Mouse (Mus musculus): ENCODE measurements around the gene Tox4.
"Not testable (repeated sequence)": the region's sequence is repeated elsewhere in the genome, so short reads cannot be mapped to it uniquely, and the experiment has no call there.

The Tox4 gene

DNA sequence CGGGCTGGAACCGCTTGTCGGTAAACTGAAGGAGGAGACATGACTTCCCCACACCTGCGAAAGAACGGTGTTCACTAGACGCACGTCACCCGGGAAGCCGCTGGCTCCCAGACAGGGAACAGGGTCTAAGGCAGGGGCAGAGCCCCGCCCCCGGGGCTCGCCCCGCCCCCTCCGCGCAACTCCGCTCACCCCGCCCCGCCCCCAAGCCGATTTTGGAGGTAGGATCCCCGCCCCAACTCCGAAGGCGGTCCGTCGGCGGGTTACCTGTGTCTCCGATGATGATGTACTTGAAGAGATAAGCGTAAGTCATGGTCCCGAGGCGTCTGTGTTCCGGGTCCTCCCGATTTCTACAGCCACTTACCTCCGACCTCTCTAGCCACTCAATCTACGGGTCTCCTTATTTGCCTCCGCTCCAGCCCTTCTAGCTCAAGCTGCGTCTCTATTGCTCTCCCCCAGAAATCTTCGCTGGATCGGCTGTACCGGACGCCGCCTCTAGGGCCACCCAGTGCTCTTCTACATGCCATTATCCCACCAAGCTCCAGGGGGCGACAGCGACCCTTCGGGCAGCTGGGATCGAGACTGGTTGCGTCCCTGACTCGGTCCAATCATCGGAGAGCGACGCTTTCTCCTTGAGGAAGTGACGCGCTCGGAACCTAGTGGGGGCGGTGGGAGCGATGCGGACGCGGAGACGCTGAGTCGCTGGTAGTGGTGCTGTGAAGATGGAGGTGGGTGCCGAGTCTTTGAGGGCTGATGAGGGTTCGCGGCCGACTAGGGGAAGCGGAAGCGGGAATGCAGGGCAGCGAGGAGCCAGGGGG lies at the start of gene Tox4, which contains the start of gene Rab2b:
TSS of gene Tox4 (plus strand) at position 215 of the 815 bp plus-strand sequence.
TSS of gene Rab2b (minus strand) at position 614 of the 815 bp plus-strand sequence.
- DNase-seq (ENCODE audit: low read depth, low spot score): peak; percentile 100

DNA sequence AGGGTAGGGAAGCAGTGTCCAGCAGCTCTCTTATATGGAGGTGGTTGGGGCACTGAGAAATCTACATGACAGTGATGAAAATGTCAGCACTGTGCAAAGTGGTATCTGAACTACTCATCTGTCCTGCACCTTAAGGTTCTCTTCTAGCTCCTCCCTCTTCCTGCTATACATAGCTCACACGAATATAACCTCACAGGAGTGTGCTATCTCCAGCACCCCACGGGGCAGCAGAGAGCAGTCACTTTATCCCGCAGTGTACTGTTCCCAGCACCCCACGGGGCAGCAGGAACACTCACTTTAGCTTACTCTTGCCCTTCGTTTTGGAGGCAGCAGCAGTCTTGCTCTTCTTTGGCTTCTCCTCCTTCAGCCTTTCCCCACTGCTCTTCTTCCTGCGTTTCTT lies 46.7 kb upstream of the Tox4 start:
- no peak for DNase-seq (ENCODE audit: low read depth, low spot score)

DNA sequence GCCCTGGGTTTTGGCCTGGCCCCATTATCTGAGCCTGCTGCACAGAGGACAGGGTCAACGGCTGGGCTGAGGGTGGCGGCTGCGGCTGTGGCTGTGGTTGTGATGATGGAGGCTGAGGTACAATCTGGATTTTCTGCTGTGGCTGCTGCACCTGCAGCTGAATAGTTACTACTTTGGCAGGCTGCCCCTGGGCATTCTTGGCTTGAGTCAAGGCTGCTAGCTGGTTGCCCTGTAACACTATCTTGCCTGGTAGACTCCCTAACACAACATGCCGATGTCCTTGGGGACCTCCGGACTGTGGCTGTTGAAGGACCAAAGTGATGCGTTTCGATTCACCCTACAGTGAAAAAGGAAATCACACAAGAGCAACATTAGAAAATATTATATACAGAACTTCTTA lies 43.8 kb upstream of the Tox4 start:
- no peak for DNase-seq (ENCODE audit: low read depth, low spot score)

DNA sequence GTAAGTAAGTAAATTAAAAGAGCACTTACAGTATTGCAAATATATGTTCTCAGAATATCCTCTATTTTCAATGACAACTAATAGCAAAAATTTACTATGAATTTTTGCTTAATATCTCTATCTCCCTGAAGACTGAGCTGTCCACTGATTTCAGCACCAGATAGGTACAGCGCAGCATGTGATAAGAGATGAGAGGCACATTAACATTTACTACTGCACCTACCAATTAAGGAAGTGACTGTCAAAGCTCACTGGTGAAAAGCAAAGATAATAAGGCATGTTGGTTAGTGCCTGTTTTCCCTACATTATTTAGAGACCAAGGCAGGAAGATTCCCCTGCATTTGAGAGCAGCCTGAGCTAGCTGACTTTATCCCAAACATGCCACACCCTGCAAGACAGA lies 42.7 kb upstream of the Tox4 start:
- DNase-seq (ENCODE audit: low read depth, low spot score): no peak

DNA sequence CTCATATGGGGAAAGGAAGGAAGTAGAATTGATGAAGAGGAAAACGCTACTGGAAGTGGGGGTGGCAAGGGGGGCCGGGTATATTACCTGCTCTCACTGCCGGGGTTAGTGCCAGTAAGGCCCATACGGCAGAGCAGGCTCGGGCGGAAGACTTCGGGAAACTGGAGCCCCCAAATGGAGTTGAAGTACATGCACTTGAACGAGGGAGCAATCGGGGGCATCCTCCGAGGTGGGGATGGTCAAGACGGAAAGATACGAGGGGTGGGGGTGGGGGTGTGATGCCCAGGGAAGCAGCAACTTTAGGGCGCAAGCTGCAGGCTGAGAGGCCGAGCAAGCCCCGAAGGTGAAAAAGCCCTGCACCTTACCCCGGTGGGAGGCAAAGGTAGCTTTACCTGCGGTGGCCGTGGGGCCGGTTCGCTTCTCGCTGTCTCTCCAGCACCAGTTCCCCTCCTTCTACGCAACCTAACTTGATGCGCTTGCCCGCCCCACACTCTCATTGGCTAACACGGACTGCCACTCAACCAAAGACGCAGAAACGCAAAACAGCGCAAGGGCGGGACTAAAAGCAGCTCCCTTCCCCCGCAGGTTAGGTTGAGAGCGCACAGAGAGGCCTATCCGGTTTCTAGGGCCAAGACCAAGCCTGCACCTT lies 34.8 kb upstream of the Tox4 start:
- peak; percentile 100 for DNase-seq (ENCODE audit: low read depth, low spot score)

DNA sequence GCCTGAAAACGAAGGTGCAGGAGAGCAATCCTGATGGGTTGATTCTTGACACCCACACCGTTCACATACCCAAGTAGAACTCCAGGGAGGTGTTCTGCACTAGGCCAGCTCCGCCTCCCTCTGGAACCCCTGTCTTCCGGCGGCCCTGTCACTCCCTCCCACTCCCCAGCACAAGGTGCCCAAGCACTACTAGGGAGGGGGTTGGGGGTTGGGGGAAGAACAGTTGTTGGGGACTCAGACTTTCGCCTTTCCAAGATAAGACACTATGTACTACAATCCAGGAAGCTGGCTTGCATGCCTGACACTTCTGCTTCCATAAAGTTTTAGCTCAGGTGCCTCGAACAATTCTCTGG lies 34.3 kb upstream of the Tox4 start:
- DNase-seq (ENCODE audit: low read depth, low spot score): no peak

DNA sequence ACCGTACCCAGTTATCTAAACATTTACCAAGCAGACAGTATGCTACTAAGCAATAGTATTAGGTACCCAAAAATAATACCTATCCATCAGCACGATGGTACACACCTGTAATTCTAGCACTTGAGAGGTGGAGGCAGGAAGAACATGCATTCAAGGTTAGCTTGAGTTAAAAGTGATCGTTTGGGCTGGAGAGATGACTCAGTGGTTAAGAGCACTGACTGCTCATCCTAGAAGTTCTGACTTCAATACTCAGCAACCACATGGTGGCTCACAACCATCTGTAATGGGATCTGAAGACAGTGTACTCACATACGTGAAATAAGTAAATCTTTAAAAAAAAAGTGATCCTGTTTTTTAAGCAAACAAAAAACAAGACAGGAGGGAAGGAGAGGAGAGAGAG lies 32.8 kb upstream of the Tox4 start:
- DNase-seq (ENCODE audit: low read depth, low spot score): no peak

DNA sequence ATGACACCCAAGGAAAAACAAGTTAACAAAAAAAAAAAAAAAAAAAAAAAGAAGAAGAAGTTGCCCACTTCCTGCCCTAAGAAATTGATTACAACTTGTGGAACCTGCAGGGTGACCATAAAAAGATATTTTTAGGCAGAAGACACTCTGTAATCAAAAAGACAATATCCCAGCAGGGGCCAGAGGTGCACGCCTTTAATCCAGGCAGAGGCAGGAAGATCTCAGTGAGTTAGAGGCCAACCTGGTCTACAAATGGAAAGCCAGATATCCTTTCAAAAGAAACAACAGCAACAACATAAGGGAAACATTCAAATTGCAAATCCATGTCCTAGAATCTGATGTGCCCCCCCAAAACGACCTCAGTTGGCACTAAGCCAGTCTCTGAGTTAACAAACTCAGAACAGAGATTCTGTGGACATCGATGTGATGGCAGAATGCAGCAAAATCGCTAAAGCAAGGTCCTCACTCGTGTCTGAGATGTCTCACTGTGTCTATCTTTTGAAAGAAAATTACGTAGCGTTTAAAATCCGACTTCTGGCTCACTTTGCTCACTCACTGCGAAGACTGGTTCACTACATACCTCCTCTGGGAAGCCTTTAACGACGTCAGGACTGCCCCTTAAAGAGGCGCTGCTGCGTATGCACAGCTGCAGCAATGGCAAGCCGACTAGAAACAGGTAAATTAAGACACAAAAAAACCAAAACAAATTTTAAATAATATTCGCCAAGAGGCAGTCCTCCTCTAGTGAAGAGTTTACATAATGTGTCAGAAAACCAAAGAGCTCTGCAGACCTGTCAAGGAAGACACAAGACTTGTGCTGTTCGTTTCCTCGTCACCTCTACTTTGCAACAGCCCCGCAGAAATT lies 22.4 kb upstream of the Tox4 start:
- DNase-seq (ENCODE audit: low read depth, low spot score): no peak

DNA sequence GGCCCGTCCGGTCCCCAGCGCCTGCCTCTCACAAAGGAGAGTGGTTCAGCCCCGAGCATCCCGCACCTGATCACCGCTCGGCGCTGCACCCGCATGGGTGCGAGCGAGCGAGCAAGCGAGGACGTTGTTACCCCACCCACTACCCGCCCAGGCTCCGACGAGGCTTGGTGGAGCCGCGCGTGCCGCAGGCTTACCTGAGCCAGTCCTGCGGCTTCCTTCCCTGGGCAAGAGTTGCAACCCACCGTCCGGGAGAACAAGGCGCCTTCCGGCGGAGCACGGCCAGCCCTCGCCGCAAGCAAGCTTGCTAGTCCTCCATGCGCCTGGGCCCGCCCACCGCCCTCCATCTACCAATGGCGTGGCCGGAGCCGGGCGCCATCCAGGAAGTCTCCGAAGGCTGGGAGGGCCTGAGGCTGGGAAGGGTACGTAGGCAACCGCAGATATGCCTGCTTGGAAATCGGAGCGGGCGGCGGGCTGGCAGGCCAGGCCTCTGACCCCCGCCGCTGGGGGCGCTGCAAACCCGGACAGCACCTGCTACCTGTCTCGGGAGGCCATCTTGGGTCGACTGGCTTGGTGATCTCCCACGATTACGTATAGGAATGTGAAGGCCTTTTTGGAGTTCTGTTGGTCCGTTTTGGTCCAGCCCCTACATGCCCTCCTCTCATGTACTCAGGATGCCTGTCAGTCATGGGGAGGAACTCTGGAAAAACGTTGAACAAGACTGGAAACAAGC lies 21.3 kb upstream of the Tox4 start, which contains the start of gene Chd8:
TSS of gene Chd8 (minus strand) at position 297 of the 730 bp plus-strand sequence.
- DNase-seq (ENCODE audit: low read depth, low spot score): peak; percentile 94

DNA sequence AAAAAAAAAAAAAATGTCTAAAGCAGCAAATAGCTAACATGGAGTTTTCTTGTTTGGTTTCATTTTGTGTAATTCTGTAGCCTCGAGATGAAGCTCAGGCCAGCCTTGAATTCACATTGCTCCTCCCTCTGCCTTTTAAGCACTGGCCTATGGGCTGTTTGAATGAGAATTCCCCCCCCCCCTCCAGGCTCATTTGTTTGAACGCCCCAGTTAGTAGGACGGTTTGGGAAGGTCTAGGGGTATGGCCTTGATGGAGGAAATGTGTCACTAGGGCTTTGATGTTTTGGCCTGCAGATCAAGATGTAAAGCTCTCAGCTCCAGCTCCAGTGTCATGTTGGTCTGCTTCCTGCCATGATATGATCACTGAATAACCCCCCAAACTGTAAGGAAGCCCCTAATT lies 6.2 kb upstream of the Tox4 start:
- no peak for DNase-seq (ENCODE audit: low read depth, low spot score)

DNA sequence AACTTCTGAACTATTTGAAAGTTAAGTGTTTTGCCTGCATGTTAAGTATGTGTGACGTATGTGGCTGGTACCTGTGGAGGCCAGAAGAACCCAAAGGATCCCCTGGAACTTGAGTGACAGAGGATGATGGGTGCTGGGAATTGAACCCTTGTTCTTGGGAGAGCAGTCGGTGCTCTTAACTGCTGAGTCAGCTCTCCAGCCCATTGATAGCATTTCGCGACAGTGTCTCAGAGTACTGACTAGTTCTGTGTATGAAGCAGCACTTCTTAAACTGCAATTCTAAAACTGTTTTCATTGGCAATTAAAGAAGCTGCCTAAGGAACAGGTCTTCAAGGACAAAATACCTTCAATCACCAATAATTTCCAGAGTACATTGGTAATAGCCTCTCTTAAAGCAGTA lies 1.7 kb upstream of the Tox4 start:
- DNase-seq (ENCODE audit: low read depth, low spot score): no peak

DNA sequence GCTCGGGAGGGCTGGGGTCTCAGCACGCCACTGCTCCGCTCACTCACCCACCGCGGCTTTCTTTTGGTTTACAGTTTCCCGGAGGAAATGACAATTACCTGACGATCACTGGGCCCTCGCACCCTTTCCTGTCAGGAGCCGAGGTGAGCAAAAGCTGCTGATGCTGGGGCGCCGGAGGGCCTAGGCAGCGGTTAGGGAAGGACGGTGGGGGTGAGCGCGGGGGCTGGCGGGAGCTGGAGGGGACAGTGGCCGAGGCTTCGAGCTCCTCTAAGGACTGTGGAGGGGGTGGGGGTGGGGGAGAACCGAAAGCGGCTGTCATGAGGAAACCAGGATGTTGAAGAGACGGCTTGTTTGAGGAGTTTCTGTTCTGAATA lies 788 bp downstream of the Tox4 start:
- DNase-seq (ENCODE audit: low read depth, low spot score): no peak

DNA sequence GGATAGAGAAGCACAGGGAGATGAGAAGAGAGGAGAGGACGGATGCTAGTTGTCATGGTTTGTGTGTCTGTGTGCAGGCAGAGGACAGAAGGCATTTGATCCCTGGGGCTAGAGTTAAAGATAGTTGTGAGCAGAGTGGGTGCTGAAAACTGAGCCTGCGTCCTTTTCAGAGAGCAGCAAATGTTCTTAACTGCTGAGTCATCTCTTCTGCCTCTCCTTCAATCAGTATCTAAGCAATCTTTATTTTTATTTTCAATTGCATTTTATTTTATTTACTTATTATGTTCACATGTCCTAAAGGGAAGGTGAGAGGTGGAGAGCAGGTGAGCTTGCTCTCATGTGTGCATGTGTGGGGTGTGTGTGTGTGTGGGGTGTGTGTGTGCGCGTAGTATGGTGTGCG lies 4.7 kb downstream of the Tox4 start:
- no peak for DNase-seq (ENCODE audit: low read depth, low spot score)

DNA sequence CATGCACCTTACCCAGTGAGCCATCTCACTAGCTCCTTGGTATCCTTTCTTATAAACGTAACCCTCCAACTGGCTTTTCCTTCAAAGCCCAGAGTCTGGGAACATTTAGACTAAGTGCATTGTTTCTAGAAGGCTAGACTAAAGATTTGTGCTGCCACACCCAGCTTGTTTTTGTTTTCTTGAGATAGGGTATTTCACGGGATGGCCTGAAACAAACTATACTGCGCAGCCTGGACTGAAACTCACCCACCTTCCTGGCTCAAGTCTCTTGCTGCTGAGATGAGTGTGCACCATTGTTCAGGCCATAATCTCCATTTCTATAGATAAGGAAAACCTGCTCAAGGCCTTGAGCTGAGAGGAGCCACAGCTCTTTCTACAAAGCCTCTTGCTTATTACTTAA lies 5.2 kb downstream of the Tox4 start:
- no peak for DNase-seq (ENCODE audit: low read depth, low spot score)

DNA sequence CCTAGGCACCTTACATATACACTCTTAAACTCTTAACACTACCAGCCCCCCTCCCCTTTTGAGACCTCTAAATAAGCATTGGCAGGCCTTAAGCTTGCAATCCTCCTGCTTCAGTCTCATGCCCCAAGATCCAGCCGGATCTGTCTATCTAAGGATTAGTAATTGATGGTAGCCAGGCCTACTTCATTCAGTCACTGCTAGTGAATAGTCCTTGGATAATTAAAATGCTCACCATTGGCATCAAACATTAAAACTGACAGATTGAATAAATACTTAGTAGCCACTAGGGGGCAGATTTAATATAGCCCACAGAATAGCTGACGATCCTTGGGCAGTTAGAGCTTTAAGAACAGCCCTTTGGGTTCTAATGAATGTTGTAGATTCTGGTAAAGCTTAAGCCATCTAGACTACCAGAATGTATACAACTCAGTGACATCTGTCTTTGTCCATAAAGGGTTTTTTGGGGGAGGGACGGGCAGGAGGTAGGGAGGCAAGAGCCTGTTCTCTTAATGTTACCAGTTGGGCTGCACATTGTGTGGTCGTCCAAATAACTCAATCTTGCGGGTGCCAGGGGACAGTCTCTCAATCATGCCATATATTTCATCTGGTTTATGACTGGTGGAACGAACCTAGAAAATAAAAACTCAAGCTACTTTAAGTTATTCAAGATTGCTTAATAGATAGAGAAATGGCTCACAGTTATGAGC lies 16.8 kb downstream of the Tox4 start:
- DNase-seq (ENCODE audit: low read depth, low spot score): peak; percentile 11

DNA sequence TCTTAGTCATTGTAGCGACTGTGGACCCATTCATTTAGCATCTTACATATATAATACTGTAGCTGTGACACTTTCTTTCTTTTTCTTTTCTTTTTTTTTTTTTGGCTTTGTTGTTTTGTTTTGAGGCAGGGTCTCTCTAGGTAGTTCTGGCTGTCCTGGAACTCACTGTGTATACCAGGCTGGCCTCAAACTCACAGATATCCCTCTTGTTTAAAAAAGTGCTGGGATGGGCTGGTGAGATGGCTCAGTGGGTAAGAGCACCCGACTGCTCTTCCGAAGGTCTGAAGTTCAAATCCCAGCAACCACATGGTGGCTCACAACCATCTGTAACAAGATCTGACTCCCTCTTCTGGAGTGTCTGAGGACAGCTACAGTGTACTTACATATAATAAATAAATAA lies 24.6 kb downstream of the Tox4 start:
- not testable (repeated sequence) for DNase-seq (ENCODE audit: low read depth, low spot score)

DNA sequence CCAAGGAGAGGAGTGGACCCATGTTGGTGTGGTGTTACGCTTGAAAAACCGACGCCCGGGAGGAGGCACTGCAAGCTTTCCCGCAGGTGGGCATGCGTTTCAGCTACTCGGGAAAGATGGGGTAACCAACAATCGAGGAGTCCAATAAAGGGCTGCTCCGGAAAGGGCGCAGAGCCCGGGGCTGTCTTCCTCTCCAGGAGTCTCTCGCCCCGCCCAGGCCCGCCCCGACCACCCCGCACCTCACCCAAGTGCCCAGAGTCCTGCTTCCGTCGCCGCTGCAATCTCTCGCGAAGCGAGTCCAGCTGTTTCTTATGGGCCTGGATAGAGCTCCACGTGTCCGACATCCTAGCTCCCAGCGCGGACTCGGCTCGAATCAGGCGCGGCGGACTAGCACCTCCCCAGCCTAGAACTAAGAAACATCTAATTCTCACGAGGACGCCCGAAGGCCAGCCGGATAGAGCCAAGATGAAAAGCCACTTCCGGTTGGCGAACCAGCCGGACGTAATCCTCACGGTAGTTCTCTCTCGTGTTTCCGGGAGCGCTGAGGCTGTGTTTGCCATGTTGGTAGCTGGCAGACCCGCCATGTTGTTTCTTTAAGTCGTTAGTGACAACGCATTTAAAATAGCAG lies 25.8 kb downstream of the Tox4 start, which contains the start of gene Mettl3:
TSS of gene Mettl3 (minus strand) at position 485 of the 628 bp plus-strand sequence.
- peak; percentile 91 for DNase-seq (ENCODE audit: low read depth, low spot score)

DNA sequence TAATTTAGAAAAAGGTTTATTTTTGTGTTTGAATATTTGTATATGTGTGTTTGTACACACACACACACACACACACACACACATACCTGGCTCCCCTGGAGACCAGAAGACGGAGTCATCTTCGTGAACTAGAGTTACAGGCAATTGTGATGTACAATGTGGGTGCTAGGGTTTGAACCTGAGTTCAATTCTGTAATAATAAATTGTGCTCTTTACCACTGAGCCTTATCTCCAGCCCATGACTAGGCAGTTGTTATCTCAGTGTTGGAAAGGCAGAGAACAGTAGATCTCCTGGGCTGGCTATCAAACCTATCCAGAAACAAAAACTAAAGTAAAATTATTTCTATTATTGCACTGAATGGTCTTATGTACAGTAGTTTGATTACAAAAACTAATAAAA lies 27.2 kb downstream of the Tox4 start:
- no peak for DNase-seq (ENCODE audit: low read depth, low spot score)

DNA sequence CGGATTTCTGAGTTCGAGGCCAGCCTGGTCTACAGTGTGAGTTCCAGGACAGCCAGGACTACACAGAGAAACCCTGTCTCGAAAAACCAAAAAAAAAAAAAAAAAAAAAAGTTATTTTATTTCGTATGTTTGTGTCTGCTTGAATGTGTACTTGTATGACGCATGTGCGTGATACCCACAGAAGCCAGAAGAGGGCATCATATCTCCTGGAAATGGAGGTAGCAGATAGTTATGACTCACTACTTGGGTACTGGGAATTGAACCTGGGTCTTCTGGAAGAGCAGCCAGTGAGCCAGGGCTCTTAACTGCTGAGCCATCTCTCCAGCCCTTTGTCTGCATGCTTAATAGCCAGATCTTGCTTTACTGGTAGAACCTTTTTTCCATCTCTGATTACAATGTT lies 31.4 kb downstream of the Tox4 start:
- DNase-seq (ENCODE audit: low read depth, low spot score): not testable (repeated sequence)

DNA sequence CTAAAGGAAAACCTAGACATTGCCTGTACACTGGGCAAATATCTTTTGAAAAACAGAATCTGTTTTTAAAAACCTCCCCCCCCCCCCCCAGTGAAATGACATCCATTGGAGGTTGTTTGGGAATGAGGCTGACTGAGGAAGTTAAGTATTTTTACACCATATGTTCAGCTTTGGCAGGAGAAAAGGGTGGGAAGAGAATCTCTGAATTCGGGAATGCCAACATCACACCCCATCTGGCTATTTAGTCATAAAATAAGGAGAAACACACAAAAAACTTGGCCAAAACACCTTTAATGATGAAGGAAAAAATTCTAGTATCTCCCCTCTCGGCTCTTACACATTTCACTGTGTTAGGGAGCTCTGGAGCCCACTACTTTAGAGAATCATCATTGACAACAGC lies 32.0 kb downstream of the Tox4 start:
- DNase-seq (ENCODE audit: low read depth, low spot score): no peak

All from retina, postnatal 7 days (tissue).